Mouse (Mus musculus) gastrocnemius, postnatal 14 days (tissue): Measurements from ENCODE around the gene Hrh2. TPM values are rescaled to one million over a fixed set of nuclear protein-coding genes. Genes with fewer than 3 reads are reported as not detected.

Source experiments
- DNase-seq: peaks from one replicate; pipeline ENCODE4 v3.0.0; 2021; ENCODE audit warnings: mixed read lengths
- intact Hi-C: fragments of 180-260 bp; cut with DNase I; formaldehyde crosslinking; loops from one replicate; pipeline ENCODE4 v1.15.1; 2025; ENCODE audit warnings: low total_unique reads
- total RNA-seq, 2 experiments: library from RNA; stranded (reverse); gene quantifications; 2 replicates each; pipeline ENCODE4 v1.2.3; 2021

Hrh2 gene
- total RNA-seq, 2 experiments from 2014 or later = not detected

- no peak for DNase-seq
- intact Hi-C loops = no loop called here
Observed at GRCm38 (mm10) chr13:54251541-54252225, 59.8 kb downstream of the Hrh2 start.

GRCm38 (mm10) chr13:54257580-54258223 is 65.8 kb downstream of the Hrh2 start:
- DNase-seq = no peak
- intact Hi-C loops = no loop called here

- intact Hi-C loops = no loop called here
Observed at GRCm38 (mm10) chr13:54258231-54258743, 66.4 kb downstream of the Hrh2 start.

GRCm38 (mm10) chr13:54260318-54260717 is 68.4 kb downstream of the Hrh2 start:
- DNase-seq = no peak
- intact Hi-C loops = no loop called here

More at GRCm38 (mm10) chr13:54258231-54258743, 66.4 kb downstream of the Hrh2 start:
- DNase-seq = no peak

GRCm38 (mm10) chr13:54262741-54263510 is 71.0 kb downstream of the Hrh2 start:
- DNase-seq = no peak

GRCm38 (mm10) chr13:54263641-54264040 is 71.7 kb downstream of the Hrh2 start:
- intact Hi-C loops = no loop called here
- DNase-seq = no peak

More at GRCm38 (mm10) chr13:54262741-54263510, 71.0 kb downstream of the Hrh2 start:
- intact Hi-C loops = no loop called here

- no peak for DNase-seq
- intact Hi-C loops = no loop called here
Observed at GRCm38 (mm10) chr13:54266472-54266871, 74.5 kb downstream of the Hrh2 start.

GRCm38 (mm10) chr13:54269087-54269486 is 77.2 kb downstream of the Hrh2 start:
- DNase-seq = no peak
- intact Hi-C loops = no loop called here

- no peak for DNase-seq
- intact Hi-C loops = no loop called here
Observed at GRCm38 (mm10) chr13:54269628-54270027, 77.7 kb downstream of the Hrh2 start.

- no peak for DNase-seq
- intact Hi-C loops = no loop called here
Observed at GRCm38 (mm10) chr13:54272076-54272475, 80.1 kb downstream of the Hrh2 start.

- intact Hi-C loops = no loop called here
- DNase-seq = no peak
Observed at GRCm38 (mm10) chr13:54277406-54277805, 85.5 kb downstream of the Hrh2 start.

GRCm38 (mm10) chr13:54280366-54280765 is 88.4 kb downstream of the Hrh2 start:
- intact Hi-C loops = no loop called here
- DNase-seq = no peak

GRCm38 (mm10) chr13:54281149-54281548 is 89.2 kb downstream of the Hrh2 start:
- no peak for DNase-seq
- intact Hi-C loops = no loop called here

GRCm38 (mm10) chr13:54281623-54282022 is 89.7 kb downstream of the Hrh2 start:
- intact Hi-C loops = no loop called here
- no peak for DNase-seq

- DNase-seq = no peak
- intact Hi-C loops = no loop called here
Observed at GRCm38 (mm10) chr13:54282149-54282860, 90.4 kb downstream of the Hrh2 start.

GRCm38 (mm10) chr13:54282861-54283206 is 90.9 kb downstream of the Hrh2 start:
- DNase-seq = no peak
- intact Hi-C loops = no loop called here
